Comparison of ENCODE assay signal across 19 mouse cellular contexts in genomic region chr6:31745589-31745988, GRCm38 (mm10).
DNase-seq lines count a peak whose midpoint lies in the region; ATAC-seq and TF ChIP-seq lines count a peak whose summit lies in the region.
"Had no signal": no experiment of that assay in that cellular context is flagged by ENCODE, and none has a peak within 500 bp of the region (broad histone marks: within the 10 kb centered on the region; RNA-seq: fewer than 3 reads in every experiment).

No protein-coding gene starts in this region.

- no peak for TF ChIP-seq RAD21 in CH12.LX (IDR thresholded peaks at IDR 0.05; ENCODE audit: low read depth, low read length)

- H3K4me2 ChIP-seq in embryonic facial prominence, embryonic 14.5 days (ENCODE audit: low read depth, low read length): no peak overlapping the region
- H3K4me2 ChIP-seq in lung, embryonic 14.5 days: no peak overlapping the region
- no peak overlapping the region for H3K4me2 ChIP-seq in CH12.LX (ENCODE audit: insufficient read depth, low read depth, poor library complexity, severe bottlenecking)
- H3K4me2 ChIP-seq: embryonic facial prominence, embryonic 12.5 days; forebrain, embryonic 15.5 days; heart, embryonic 13.5 days; intestine, embryonic 15.5 days had no signal

- H3K27me3 ChIP-seq in embryonic facial prominence, embryonic 14.5 days (replicated peaks; ENCODE audit: control insufficient read depth, insufficient read depth, low read length): no peaks in the 10 kb centered on the region
- no peaks in the 10 kb centered on the region for H3K27me3 ChIP-seq in embryonic facial prominence, embryonic 10.5 days (replicated peaks; ENCODE audit: low read depth, poor library complexity, severe bottlenecking)
- H3K27me3 ChIP-seq in lung, embryonic 14.5 days (ENCODE audit: insufficient read depth, low read length): no peaks in the 10 kb centered on the region
- H3K27me3 ChIP-seq in CH12.LX (replicated peaks): peaks cover 81% of the 10 kb centered on the region
- H3K27me3 ChIP-seq: embryonic facial prominence, embryonic 12.5 days; forebrain, embryonic 15.5 days; intestine, embryonic 15.5 days had no signal

- no peaks in the 10 kb centered on the region for H3K9me3 ChIP-seq in embryonic facial prominence, embryonic 14.5 days (ENCODE audit: control insufficient read depth, low read length)
- H3K9me3 ChIP-seq in embryonic facial prominence, embryonic 10.5 days: no peaks in the 10 kb centered on the region
- H3K9me3 ChIP-seq in lung, embryonic 14.5 days (ENCODE audit: low read depth, low read length): no peaks in the 10 kb centered on the region
- no peaks in the 10 kb centered on the region for H3K9me3 ChIP-seq in CH12.LX (replicated peaks; ENCODE audit: low read length)
- H3K9me3 ChIP-seq: embryonic facial prominence, embryonic 12.5 days; forebrain, embryonic 15.5 days; heart, embryonic 13.5 days; intestine, embryonic 15.5 days had no signal

- 60% methylated on average over 1 of the region's 1 CpGs for WGBS in embryonic facial prominence, embryonic 14.5 days
- WGBS in embryonic facial prominence, embryonic 10.5 days: 82% methylated on average over 1 of the region's 1 CpGs
- 56% methylated on average over 1 of the region's 1 CpGs for WGBS in lung, embryonic 14.5 days

- H3K4me1 ChIP-seq in embryonic facial prominence, embryonic 14.5 days (ENCODE audit: control insufficient read depth, insufficient read depth, low read length): no peaks in the 10 kb centered on the region
- H3K4me1 ChIP-seq in embryonic facial prominence, embryonic 10.5 days: 0 out of 2 replicates have a peak, but pooled peaks cover 3% of the 10 kb centered on the region
- H3K4me1 ChIP-seq in lung, embryonic 14.5 days (ENCODE audit: insufficient read depth): no peaks in the 10 kb centered on the region
- peaks cover 4 to 15% of the 10 kb centered on the region in 2 experiments; a peak in 3 of 4 replicates for H3K4me1 ChIP-seq in CH12.LX (ENCODE audit: control insufficient read depth in 1 of 2, insufficient read depth in 2 of 2)
- H3K4me1 ChIP-seq: embryonic facial prominence, embryonic 12.5 days; forebrain, embryonic 15.5 days; heart, embryonic 13.5 days; intestine, embryonic 15.5 days had no signal

- peak; percentile 60 for DNase-seq in embryonic facial prominence, embryonic 14.5 days (ENCODE audit: low spot score)
- no peak for DNase-seq in embryonic facial prominence, embryonic 10.5 days (ENCODE audit: low spot score)
- peak; percentile 3 for DNase-seq in lung, embryonic 14.5 days
- DNase-seq in lung, postnatal 4 days: no peak
- DNase-seq in CH12.LX (ENCODE audit: extremely low read depth): peak; percentile 25
- peak; percentile 53 for DNase-seq in brain, embryonic 14.5 days (ENCODE audit: low read depth)
- no peak for DNase-seq in spleen, postnatal 4 days (ENCODE audit: low spot score in 2 of 2)
- DNase-seq: adrenal gland, postnatal 14 days; cerebellum, adult 18-20 months; cerebellum, adult 9-11 months; embryo, embryonic 11 days; gastrocnemius, postnatal 36 days; heart, adult 11 months; heart, postnatal 36 days had no signal

- no peak overlapping the region for H3K9ac ChIP-seq in embryonic facial prominence, embryonic 14.5 days (ENCODE audit: low read depth, low read length)
- no peak overlapping the region for H3K9ac ChIP-seq in lung, embryonic 14.5 days
- H3K9ac ChIP-seq in CH12.LX (ENCODE audit: insufficient read depth, low read depth): no peak overlapping the region
- H3K9ac ChIP-seq: embryonic facial prominence, embryonic 12.5 days; forebrain, embryonic 15.5 days; heart, embryonic 13.5 days; intestine, embryonic 15.5 days had no signal

- TF ChIP-seq EP300 in CH12.LX (IDR thresholded peaks at IDR 0.05; ENCODE audit: low read length): no peak

- H3K79me2 ChIP-seq in CH12.LX (replicated peaks; ENCODE audit: control insufficient read depth, extremely low read depth, insufficient read depth, poor library complexity, severe bottlenecking): no peaks in the 10 kb centered on the region

- peak; percentile 47; the same call in 1 of the 2 replicates for ATAC-seq in embryonic facial prominence, embryonic 14.5 days (ENCODE audit: low read depth)
- ATAC-seq in lung, embryonic 14.5 days (ENCODE audit: insufficient read depth): no peak
- ATAC-seq: forebrain, embryonic 15.5 days; hindbrain, embryonic 16.5 days; intestine, embryonic 15.5 days had no signal

- dilution Hi-C loops in CH12.LX (cut with MboI; ENCODE audit: extremely low pct_ligation_motif_present, extremely low pct_unique_long_range_greater_than_20kb, low sequenced_read_pairs): no loop called here

- in situ Hi-C loops in CH12.LX (cut with MboI; ENCODE audit: low pct_ligation_motif_present, low pct_unique_long_range_greater_than_20kb, low sequenced_read_pairs): no loop called here

- no peak for TF ChIP-seq CTCF in lung, embryonic 14.5 days (IDR thresholded peaks at IDR 0.05; ENCODE audit: low read depth)
- no peak for TF ChIP-seq CTCF in CH12.LX (conservative IDR thresholded peaks at IDR 0.05 in 1 of 2, IDR thresholded peaks at IDR 0.05 in 1 of 2; ENCODE audit: low read depth in 2 of 2, low read length in 2 of 2)
- no peak for TF ChIP-seq CTCF in brain, embryonic 14.5 days (IDR thresholded peaks at IDR 0.05; ENCODE audit: borderline replicate concordance, extremely low read depth, insufficient read depth, insufficient read length)

- TF ChIP-seq POLR2A in CH12.LX (IDR thresholded peaks at IDR 0.05; ENCODE audit: low read depth, low read length): no peak
- TF ChIP-seq POLR2A in brain, embryonic 14.5 days (IDR thresholded peaks at IDR 0.05; ENCODE audit: borderline replicate concordance, extremely low read depth, insufficient read depth, insufficient read length, poor library complexity, severe bottlenecking): no peak

- H3K27ac ChIP-seq in embryonic facial prominence, embryonic 14.5 days (replicated peaks; ENCODE audit: low read depth, low read length): no peak overlapping the region
- H3K27ac ChIP-seq in embryonic facial prominence, embryonic 10.5 days (replicated peaks): no peak overlapping the region
- no peak overlapping the region for H3K27ac ChIP-seq in lung, embryonic 14.5 days (ENCODE audit: low read depth)
- no peak overlapping the region for H3K27ac ChIP-seq in CH12.LX (ENCODE audit: insufficient read depth, low read depth)
- H3K27ac ChIP-seq: embryonic facial prominence, embryonic 12.5 days; forebrain, embryonic 15.5 days; heart, embryonic 13.5 days; intestine, embryonic 15.5 days had no signal

- H3K4me3 ChIP-seq in embryonic facial prominence, embryonic 14.5 days (ENCODE audit: low read depth, low read length): no peak overlapping the region
- H3K4me3 ChIP-seq in embryonic facial prominence, embryonic 10.5 days: no peak overlapping the region
- no peak overlapping the region for H3K4me3 ChIP-seq in lung, embryonic 14.5 days (ENCODE audit: low read depth, low read length)
- H3K4me3 ChIP-seq in CH12.LX (replicated peaks in 1 of 3; ENCODE audit: low read depth in 2 of 3, low read length in 2 of 3, poor library complexity in 1 of 3): no peak overlapping the region
- H3K4me3 ChIP-seq: embryonic facial prominence, embryonic 12.5 days; forebrain, embryonic 15.5 days; heart, embryonic 13.5 days; intestine, embryonic 15.5 days had no signal

- no peaks in the 10 kb centered on the region for H3K36me3 ChIP-seq in embryonic facial prominence, embryonic 14.5 days (ENCODE audit: control insufficient read depth, insufficient read depth, low read length)
- no peaks in the 10 kb centered on the region for H3K36me3 ChIP-seq in embryonic facial prominence, embryonic 10.5 days (replicated peaks)
- no peaks in the 10 kb centered on the region for H3K36me3 ChIP-seq in lung, embryonic 14.5 days (ENCODE audit: insufficient read depth)
- H3K36me3 ChIP-seq in CH12.LX (replicated peaks in 1 of 2; ENCODE audit: control insufficient read depth in 1 of 2, insufficient read depth in 1 of 2, low read length in 1 of 2): no peaks in the 10 kb centered on the region
- H3K36me3 ChIP-seq: embryonic facial prominence, embryonic 12.5 days; forebrain, embryonic 15.5 days; heart, embryonic 13.5 days; intestine, embryonic 15.5 days had no signal

TF ChIP-seq in CH12.LX, 34 proteins besides CTCF, POLR2A, EP300 and RAD21:
- TF ChIP-seq JUND (conservative IDR thresholded peaks at IDR 0.05; ENCODE audit: low read depth, low read length) (no peak), POLR2AphosphoS2 (IDR thresholded peaks at IDR 0.05; ENCODE audit: low read depth, low read length) (no peak), NELFE (IDR thresholded peaks at IDR 0.05; ENCODE audit: low read depth, low read length) (no peak), MAFK (IDR thresholded peaks at IDR 0.05; ENCODE audit: insufficient replicate concordance, low read length) (no peak), MXI1 (IDR thresholded peaks at IDR 0.05; ENCODE audit: low read depth, low read length) (no peak), KAT2A (IDR thresholded peaks at IDR 0.05; ENCODE audit: insufficient replicate concordance, low read length) (no peak), USF1 (IDR thresholded peaks at IDR 0.05; ENCODE audit: low read depth, low read length) (no peak), TCF12 (IDR thresholded peaks at IDR 0.05; ENCODE audit: low read depth, low read length) (no peak; the same call in 1 of the 2 replicates), E2F4 (IDR thresholded peaks at IDR 0.05; ENCODE audit: insufficient replicate concordance, low read depth, low read length) (no peak), IRF4 (IDR thresholded peaks at IDR 0.05; ENCODE audit: low read depth, low read length) (no peak), JUN (IDR thresholded peaks at IDR 0.05; ENCODE audit: insufficient read depth, low read depth, low read length) (no peak), ZMIZ1 (IDR thresholded peaks at IDR 0.05; ENCODE audit: low read depth, low read length) (no peak), MAX (IDR thresholded peaks at IDR 0.05; ENCODE audit: low read length) (no peak), ETS1 (conservative IDR thresholded peaks at IDR 0.05; ENCODE audit: low read depth, low read length) (no peak), PAX5 (IDR thresholded peaks at IDR 0.05; ENCODE audit: low read length) (no peak), SMC3 (IDR thresholded peaks at IDR 0.05; ENCODE audit: low read depth, low read length) (no peak), RCOR1 (conservative IDR thresholded peaks at IDR 0.05; ENCODE audit: low read depth, low read length) (no peak), ZC3H11A (IDR thresholded peaks at IDR 0.05; ENCODE audit: low read depth, low read length) (no peak), CHD2 (IDR thresholded peaks at IDR 0.05; ENCODE audit: low read length) (no peak), USF2 (conservative IDR thresholded peaks at IDR 0.05; ENCODE audit: low read depth, low read length) (no peak)

Comparison
In these comparisons a context has a peak if more than half of its experiments do, and no peak if none do; other contexts are left out.
1. DNase-seq: peak in embryonic facial prominence, embryonic 14.5 days (single experiment), lung, embryonic 14.5 days (single experiment), CH12.LX (single experiment) and brain, embryonic 14.5 days (single experiment); none in embryonic facial prominence, embryonic 10.5 days (single experiment), lung, postnatal 4 days (0 of 2) and spleen, postnatal 4 days (0 of 2).